Mouse (Mus musculus): ENCODE data around the gene Prkag2.
"Not testable (repeated sequence)": the region's sequence is repeated elsewhere in the genome, so short reads cannot be mapped to it uniquely, and the experiment has no call there.

Prkag2 gene

DNA sequence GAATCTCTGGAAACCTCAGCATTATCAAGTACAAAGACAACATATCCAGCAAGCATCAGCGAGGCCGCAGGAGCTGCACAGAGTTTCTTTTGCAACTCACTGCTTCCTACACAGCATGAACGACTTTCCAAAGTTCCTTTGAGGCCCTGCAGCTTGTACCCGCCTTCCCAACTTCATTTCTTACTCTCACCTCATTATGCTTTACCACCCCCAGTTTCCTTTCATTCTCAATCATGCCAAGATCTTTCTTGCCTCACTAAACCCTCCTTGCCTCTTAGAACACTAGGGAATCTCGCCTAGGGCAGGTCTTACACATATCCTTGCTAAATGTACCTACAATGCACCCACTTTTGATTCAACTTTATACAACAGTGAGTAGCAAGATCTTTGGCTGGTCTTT is 266.0 kb downstream of the Prkag2 start:
- intact Hi-C loops (cut with DNase I) = no loop called here

DNA sequence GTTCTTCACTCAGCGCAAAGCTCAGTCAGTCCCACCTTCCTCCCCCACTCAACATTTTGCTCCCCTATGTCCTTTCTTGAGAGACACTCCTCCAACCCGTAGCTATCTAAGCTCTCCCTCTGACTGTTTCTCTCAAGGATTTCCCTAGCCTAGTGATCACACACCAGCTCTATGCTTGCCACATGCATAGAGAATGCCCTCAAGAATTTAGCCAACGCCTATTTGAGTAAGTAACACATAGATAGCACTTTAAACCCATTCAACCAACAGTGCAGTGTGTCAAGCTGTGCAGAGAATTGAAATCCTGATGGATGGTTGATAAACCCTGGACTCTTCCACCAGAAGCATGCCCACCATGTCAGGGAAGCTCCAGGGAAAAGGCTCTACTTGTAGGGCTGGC is 268.5 kb downstream of the Prkag2 start:
- intact Hi-C loops (cut with DNase I) = no loop called here

GRCm38 (mm10) chr5:24828446-24828845 is 272.0 kb downstream of the Prkag2 start:
- intact Hi-C loops (cut with DNase I) = no loop called here

DNA sequence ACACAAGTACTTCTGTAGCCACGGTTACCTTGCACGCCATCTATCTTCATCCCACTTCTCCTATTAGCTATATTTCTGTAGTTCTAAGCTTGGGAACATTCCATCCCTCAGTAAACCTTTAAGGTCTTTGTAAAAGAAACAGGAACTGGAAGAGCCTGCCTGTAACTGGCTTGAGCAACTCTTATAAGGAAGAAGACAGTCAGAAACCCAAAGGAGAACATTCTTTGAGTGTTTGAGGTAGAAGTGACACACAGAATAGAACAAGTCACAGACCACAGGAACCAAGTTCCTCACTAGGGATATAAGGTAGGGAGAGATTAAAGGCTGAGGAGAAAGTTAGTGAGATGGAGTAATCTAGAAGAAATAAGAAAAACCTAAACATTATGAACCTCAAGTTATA is 273.3 kb downstream of the Prkag2 start:
- intact Hi-C loops (cut with DNase I) = no loop called here

DNA sequence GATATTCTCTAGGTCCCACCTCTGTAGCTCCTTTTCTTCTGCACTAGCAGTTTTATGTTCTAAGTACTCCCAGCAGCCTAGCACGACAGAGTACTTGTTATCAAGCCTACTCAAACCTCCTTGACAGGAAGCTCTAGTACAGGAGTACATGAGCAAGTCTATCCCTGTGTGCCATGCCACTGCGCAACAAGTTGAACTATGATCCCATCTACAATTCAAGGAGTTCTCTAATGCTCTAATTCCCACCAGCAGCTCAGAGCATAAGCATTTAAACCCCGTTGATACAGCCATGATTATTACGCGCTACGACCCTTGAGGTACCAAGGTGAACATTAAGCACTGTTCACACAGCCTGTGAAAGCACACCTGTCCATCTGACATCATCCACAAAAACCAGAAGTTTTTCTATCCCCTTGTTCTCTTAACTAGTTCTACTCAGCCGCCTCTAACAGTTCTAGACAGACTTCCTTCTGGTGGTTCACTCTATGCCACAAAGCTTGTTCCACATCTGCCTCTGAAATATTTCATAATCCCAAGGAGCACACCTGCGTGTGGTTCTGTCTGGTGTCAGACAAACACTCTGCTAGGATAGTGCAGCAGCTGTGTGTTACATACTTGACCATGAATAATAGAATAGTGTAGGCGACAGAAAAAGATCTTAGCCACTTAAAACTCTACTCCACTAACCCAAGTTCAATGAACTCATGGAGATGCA is 274.2 kb downstream of the Prkag2 start:
- intact Hi-C loops (cut with DNase I) = no loop called here

- intact Hi-C loops (cut with DNase I) = no loop called here
These were observed 274.9 kb downstream of the Prkag2 start for GRCm38 (mm10) chr5:24825365-24826055.

DNA sequence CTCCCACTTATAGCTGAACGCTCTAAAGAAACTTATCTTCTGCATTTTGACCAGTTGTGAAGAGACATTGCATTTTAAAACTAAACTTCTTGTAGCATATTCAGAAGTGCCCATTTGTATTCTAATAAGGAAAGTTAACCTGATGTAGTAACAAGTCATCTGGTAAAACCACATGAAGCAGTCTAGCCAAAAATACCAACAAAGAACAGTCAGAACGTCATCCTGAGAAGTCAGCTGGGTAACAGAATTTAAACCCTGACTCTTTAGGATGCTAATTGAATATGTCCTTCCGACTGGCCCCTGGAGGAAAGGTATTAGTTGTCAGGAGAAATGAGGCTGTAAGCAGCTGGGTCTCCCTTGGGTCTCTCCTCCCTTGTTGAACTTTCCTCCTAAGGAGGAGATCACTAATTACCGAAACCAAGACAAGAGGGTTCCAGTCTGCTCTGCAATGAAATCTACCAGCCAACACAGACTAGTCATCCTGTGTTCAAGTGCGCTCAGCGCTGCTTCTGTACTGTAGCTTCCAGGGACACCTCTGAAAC is 276.5 kb downstream of the Prkag2 start:
- intact Hi-C loops (cut with DNase I) = no loop called here

DNA sequence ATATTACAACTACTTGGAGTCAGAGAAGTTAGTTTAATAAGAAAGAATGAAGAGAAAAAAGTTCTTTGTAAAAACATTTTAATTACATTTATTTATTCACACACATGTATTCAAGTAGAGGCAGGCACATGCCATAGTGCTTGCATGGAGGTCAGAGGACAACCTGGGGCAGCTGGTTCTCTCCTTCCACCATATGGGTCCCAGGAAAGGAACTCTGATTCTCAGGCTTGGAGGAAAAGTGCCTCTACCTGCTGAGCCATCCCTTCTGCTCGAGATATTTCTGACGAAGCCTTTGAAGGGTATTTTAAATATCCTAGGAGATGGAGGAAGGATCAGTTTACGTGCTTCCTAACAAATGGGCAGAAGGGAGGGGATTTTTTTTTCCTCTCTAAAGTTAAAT is 277.7 kb downstream of the Prkag2 start:
- intact Hi-C loops (cut with DNase I) = no loop called here

DNA sequence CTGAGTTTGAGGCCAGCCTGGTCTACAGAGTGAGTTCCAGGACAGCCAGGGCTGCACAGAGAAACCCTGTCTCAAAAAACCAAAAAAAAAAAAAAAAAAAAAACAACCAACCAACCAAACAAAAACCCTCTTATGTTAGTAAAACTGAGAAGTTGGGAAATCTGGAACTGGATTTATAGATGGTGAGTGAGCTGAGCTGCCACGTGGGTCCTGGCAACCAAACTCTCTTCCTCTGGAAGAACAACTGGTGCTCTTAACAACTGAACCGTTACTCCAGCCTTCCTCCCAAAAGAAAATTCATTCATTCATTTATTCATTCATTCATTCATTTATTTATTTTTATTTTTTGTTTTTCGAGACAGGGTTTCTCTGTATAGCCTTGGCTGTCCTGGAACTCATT is 278.2 kb downstream of the Prkag2 start:
- intact Hi-C loops (cut with DNase I) = not testable (repeated sequence)

GRCm38 (mm10) chr5:24821403-24821841 is 279.0 kb downstream of the Prkag2 start:
- intact Hi-C loops (cut with DNase I) = no loop called here

- intact Hi-C loops (cut with DNase I) = no loop called here
These were observed 279.8 kb downstream of the Prkag2 start for GRCm38 (mm10) chr5:24820627-24821026.

- intact Hi-C loops (cut with DNase I) = no loop called here
These were observed 283.3 kb downstream of the Prkag2 start for GRCm38 (mm10) chr5:24817191-24817590.

DNA sequence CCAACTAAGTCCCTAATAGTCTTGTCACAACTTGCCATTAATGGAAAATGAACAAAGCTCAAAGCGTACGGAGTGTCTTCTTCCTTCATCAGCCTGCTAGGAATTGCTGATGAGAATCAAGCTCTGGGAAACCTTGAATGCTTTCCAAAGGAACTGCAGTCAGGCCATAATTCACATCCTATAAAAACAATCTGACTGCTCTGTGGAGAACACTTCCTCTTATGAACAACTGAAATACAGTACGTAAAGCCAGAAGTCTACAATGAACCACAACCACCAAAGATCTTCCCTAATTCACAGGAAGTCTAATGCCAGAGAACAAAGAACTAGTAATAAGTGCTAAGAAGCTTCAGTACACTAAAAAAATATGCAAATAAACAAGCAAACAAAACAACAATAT is 286.5 kb downstream of the Prkag2 start:
- intact Hi-C loops (cut with DNase I) = no loop called here

- intact Hi-C loops (cut with DNase I) = no loop called here
These were observed 287.4 kb downstream of the Prkag2 start for GRCm38 (mm10) chr5:24813005-24813404.
